Mouse (Mus musculus) layer of hippocampus, adult 18-20 months (tissue): Measurements from ENCODE around the gene Dapk2. TPM values are rescaled to one million over a fixed set of nuclear protein-coding genes. Genes with fewer than 3 reads are reported as not detected.

Source experiments
- DNase-seq, 2 experiments: peaks; one replicate each; pipeline ENCODE4 v3.0.0; 2022; ENCODE audit warnings: low spot score in 2 of 2
- total RNA-seq, 2 experiments: library from RNA; stranded (reverse); gene quantifications; 2 replicates each; pipeline ENCODE4 v1.2.3; 2021

Dapk2 gene
- total RNA-seq, 2 experiments from 2014 or later = 0.76 to 0.92 TPM

- no peak for DNase-seq
Observed at GRCm38 (mm10) chr9:66138193-66138592, 19.8 kb upstream of the Dapk2 start.

- DNase-seq = no peak
Observed at GRCm38 (mm10) chr9:66142265-66142664, 15.8 kb upstream of the Dapk2 start.

- DNase-seq = peak; percentile 65 to 84
Observed at GRCm38 (mm10) chr9:66144248-66144647, 13.8 kb upstream of the Dapk2 start.

- no peak for DNase-seq
Observed at GRCm38 (mm10) chr9:66146141-66146540, 11.9 kb upstream of the Dapk2 start.

GRCm38 (mm10) chr9:66152011-66152410 lies 6.0 kb upstream of the Dapk2 start:
- no peak for DNase-seq

- no peak for DNase-seq
Observed at GRCm38 (mm10) chr9:66153594-66153993, 4.4 kb upstream of the Dapk2 start.

- DNase-seq = no peak
Observed at GRCm38 (mm10) chr9:66154013-66154412, 4.0 kb upstream of the Dapk2 start.

- no peak for DNase-seq
Observed at GRCm38 (mm10) chr9:66155534-66155933, 2.5 kb upstream of the Dapk2 start.

- no peak for DNase-seq
Observed at GRCm38 (mm10) chr9:66158885-66159430, 935 bp downstream of the Dapk2 start.

- no peak for DNase-seq
Observed at GRCm38 (mm10) chr9:66160155-66160554, 2.1 kb downstream of the Dapk2 start.

- DNase-seq = no peak
Observed at GRCm38 (mm10) chr9:66162995-66163394, 5.0 kb downstream of the Dapk2 start.

GRCm38 (mm10) chr9:66167222-66167621 lies 9.2 kb downstream of the Dapk2 start:
- no peak for DNase-seq

- DNase-seq = no peak
Observed at GRCm38 (mm10) chr9:66168233-66168632, 10.2 kb downstream of the Dapk2 start.

GRCm38 (mm10) chr9:66170506-66170905 lies 12.5 kb downstream of the Dapk2 start:
- DNase-seq = no peak

GRCm38 (mm10) chr9:66171275-66171921 lies 13.4 kb downstream of the Dapk2 start:
- DNase-seq = no peak

- no peak for DNase-seq
Observed at GRCm38 (mm10) chr9:66173316-66173855, 15.4 kb downstream of the Dapk2 start.

GRCm38 (mm10) chr9:66174985-66175384 lies 17.0 kb downstream of the Dapk2 start:
- no peak for DNase-seq

GRCm38 (mm10) chr9:66177975-66178374 lies 20.0 kb downstream of the Dapk2 start:
- DNase-seq = no peak

- no peak for DNase-seq
Observed at GRCm38 (mm10) chr9:66179795-66180194, 21.8 kb downstream of the Dapk2 start.

- DNase-seq = no peak
Observed at GRCm38 (mm10) chr9:66181126-66181825, 23.3 kb downstream of the Dapk2 start.

- no peak for DNase-seq
Observed at GRCm38 (mm10) chr9:66181826-66182678, 24.0 kb downstream of the Dapk2 start.

GRCm38 (mm10) chr9:66182679-66182993 lies 24.6 kb downstream of the Dapk2 start:
- DNase-seq = no peak
